ENCODE assay signal across 17 mouse cellular contexts in genomic region chr5:50015147-50015697, GRCm38 (mm10). TPM values are rescaled to one million over a fixed set of nuclear protein-coding genes. Genes with fewer than 3 reads are reported as not detected.
DNase-seq lines count a peak whose midpoint lies in the region; ATAC-seq and TF ChIP-seq lines count a peak whose summit lies in the region.
"Had no signal": no experiment of that assay in that cellular context is flagged by ENCODE, and none has a peak within 500 bp of the region (broad histone marks: within the 10 kb centered on the region; RNA-seq: fewer than 3 reads in every experiment).

No protein-coding gene starts in this region.

- H3K36me3 ChIP-seq in forebrain, embryonic 13.5 days (ENCODE audit: poor library complexity, severe bottlenecking), result peaks cover 11% of the 10 kb centered on the region; the same call in 1 of the 2 replicates
- no peaks in the 10 kb centered on the region for H3K36me3 ChIP-seq in forebrain, postnatal 0 days (ENCODE audit: insufficient read depth)
- H3K36me3 ChIP-seq in limb, embryonic 15.5 days, result 0 out of 2 replicates have a peak, but pooled peaks cover 9% of the 10 kb centered on the region

- no peaks in the 10 kb centered on the region for H3K9me3 ChIP-seq in forebrain, embryonic 13.5 days (replicated peaks)
- no peaks in the 10 kb centered on the region for H3K9me3 ChIP-seq in forebrain, postnatal 0 days (ENCODE audit: low read length)
- H3K9me3 ChIP-seq in limb, embryonic 15.5 days, result no peaks in the 10 kb centered on the region
- H3K9me3 ChIP-seq: midbrain, embryonic 10.5 days had no signal

- ATAC-seq in forebrain, embryonic 13.5 days, result peak; percentile 46; the same call in 1 of the 2 replicates
- ATAC-seq in forebrain, postnatal 0 days, result no peak
- peak; percentile 68 for ATAC-seq in common myeloid progenitor, adult 5-6 weeks (replicated peaks; ENCODE audit: low read depth, poor library complexity, severe bottlenecking)
- ATAC-seq in limb, embryonic 15.5 days (ENCODE audit: insufficient number of reproducible peaks, low FRiP score, low TSS enrichment, low read depth), result no peak
- no peak for ATAC-seq in activated CD4-positive, CD25-positive, alpha-beta regulatory T cell, adult 4 months

- no peak overlapping the region for H3K9ac ChIP-seq in forebrain, embryonic 13.5 days
- no peak overlapping the region for H3K9ac ChIP-seq in forebrain, postnatal 0 days
- H3K9ac ChIP-seq in limb, embryonic 15.5 days, result no peak overlapping the region

- no peaks in the 10 kb centered on the region for H3K27me3 ChIP-seq in forebrain, embryonic 13.5 days
- no peaks in the 10 kb centered on the region for H3K27me3 ChIP-seq in forebrain, postnatal 0 days (ENCODE audit: insufficient read depth, low read length)
- H3K27me3 ChIP-seq in limb, embryonic 15.5 days, result no peaks in the 10 kb centered on the region

- H3K27ac ChIP-seq in forebrain, embryonic 13.5 days, result no peak overlapping the region
- H3K27ac ChIP-seq in forebrain, postnatal 0 days (ENCODE audit: low read depth, low read length), result no peak overlapping the region
- H3K27ac ChIP-seq in limb, embryonic 15.5 days, result peak overlapping the region; percentile 2; the same call in 1 of the 2 replicates
- H3K27ac ChIP-seq: midbrain, embryonic 10.5 days had no signal

- no peak overlapping the region for H3K4me2 ChIP-seq in forebrain, embryonic 13.5 days
- H3K4me2 ChIP-seq in forebrain, postnatal 0 days (ENCODE audit: low read depth), result no peak overlapping the region
- no peak overlapping the region for H3K4me2 ChIP-seq in limb, embryonic 15.5 days

- TF ChIP-seq CTCF in forebrain, postnatal 0 days (IDR thresholded peaks at IDR 0.05; ENCODE audit: low read depth), result no peak

- H3K4me3 ChIP-seq in forebrain, embryonic 13.5 days, result no peak overlapping the region
- H3K4me3 ChIP-seq in forebrain, postnatal 0 days (ENCODE audit: low read depth, low read length), result no peak overlapping the region
- no peak overlapping the region for H3K4me3 ChIP-seq in limb, embryonic 15.5 days
- H3K4me3 ChIP-seq: midbrain, embryonic 10.5 days had no signal

- WGBS in forebrain, embryonic 13.5 days, result 5% methylated on average over 5 of the region's 5 CpGs
- WGBS in forebrain, postnatal 0 days, result 12% methylated on average over 5 of the region's 5 CpGs
- 32% methylated on average over 5 of the region's 5 CpGs for WGBS in limb, embryonic 15.5 days

- peaks cover 27% of the 10 kb centered on the region for H3K4me1 ChIP-seq in forebrain, embryonic 13.5 days
- H3K4me1 ChIP-seq in forebrain, postnatal 0 days (ENCODE audit: insufficient read depth), result no peaks in the 10 kb centered on the region
- H3K4me1 ChIP-seq in limb, embryonic 15.5 days, result peaks cover 19% of the 10 kb centered on the region

- no peak for DNase-seq in forebrain, postnatal 0 days
- DNase-seq in 416B (ENCODE audit: low read depth), result peak; percentile 39
- no peak for DNase-seq in adrenal gland, adult (ENCODE audit: inconsistent age in 2 of 2, low spot score in 1 of 2)
- no peak for DNase-seq in gastrocnemius, adult 18-20 months (ENCODE audit: low spot score)
- DNase-seq: adrenal gland, adult 8-10 months; B cell, adult 2 months; cerebellum, adult 8-10 months; gastrocnemius, postnatal 10 days; heart, postnatal 14 days; kidney, adult 9 months; lung, postnatal 10 days; right cerebral cortex, postnatal 14 days had no signal

RNA-seq across cellular contexts. Expression of gene Adgra3, which starts 43.6 kb away (rescaled TPM):
- 22.3 and 22.6 TPM in 2 replicates for polyA plus RNA-seq in forebrain, embryonic 13.5 days (2015; fragmentation: Nextera tagmentation; extraction: Ambion mirVana)
- 42.1 and 46.8 TPM in 2 replicates for total RNA-seq in forebrain, postnatal 0 days (2014; rRNA removed)
- polyA plus RNA-seq in forebrain, postnatal 0 days (2015; fragmentation: Nextera tagmentation; extraction: Ambion mirVana), result 8.9 and 9.1 TPM in 2 replicates
- total RNA-seq in common myeloid progenitor, adult 5-6 weeks (2017), result 9.1 and 9.8 TPM in 2 replicates
- polyA plus RNA-seq in limb, embryonic 15.5 days (2015; fragmentation: Nextera tagmentation; extraction: Ambion mirVana), result 21.5 and 34.5 TPM in 2 replicates
- under 1 TPM; 0.13 to 0.37 TPM for polyA plus RNA-seq in activated CD4-positive, CD25-positive, alpha-beta regulatory T cell, adult 4 months (2017; shearing (Covaris generic))
- total RNA-seq in gastrocnemius, adult 18-20 months (2021), result 10 to 100 TPM; 10.4 to 12.7 TPM

Comparison
In these comparisons a context has a peak if more than half of its experiments do, and no peak if none do; other contexts are left out.
1. ATAC-seq: peak in forebrain, embryonic 13.5 days (single experiment) and common myeloid progenitor, adult 5-6 weeks (single experiment); none in forebrain, postnatal 0 days (single experiment), limb, embryonic 15.5 days (single experiment) and activated CD4-positive, CD25-positive, alpha-beta regulatory T cell, adult 4 months (single experiment).